Mouse (Mus musculus): Measurements from ENCODE around the gene Them4. TPM values are rescaled to one million over a fixed set of nuclear protein-coding genes. Genes with fewer than 3 reads are reported as not detected.

Them4 gene
- polyA plus RNA-seq, 1 experiment from 2014 or later = 10.2 TPM

GRCm38 (mm10) chr3:94310491-94310890 lies 602 bp downstream of the Them4 start:
- Histone ChIP-seq H3K36me3 (ENCODE audit: control insufficient read depth, insufficient read depth, low read length) (no peaks in the 10 kb centered on the region), H3K9me3 (ENCODE audit: control insufficient read depth, low read length) (no peaks in the 10 kb centered on the region), H3K27me3 (ENCODE audit: control insufficient read depth, insufficient read depth, low read length) (no peaks in the 10 kb centered on the region), H3K9ac (ENCODE audit: low read length) (peak overlapping the region; percentile 73), H3K27ac (replicated peaks) (peak overlapping the region; percentile 88), H3K4me3 (ENCODE audit: low read depth, low read length) (peak overlapping the region; percentile 67), H3K4me1 (replicated peaks; ENCODE audit: control insufficient read depth, insufficient read depth) (no peaks in the 10 kb centered on the region), H3K4me2 (replicated peaks; ENCODE audit: low read depth) (peak overlapping the region; percentile 61)
- 37% methylated on average over 7 of the region's 7 CpGs for WGBS
- TF ChIP-seq EP300 (optimal IDR thresholded peaks at IDR 0.05) (no peak), CTCF (IDR thresholded peaks at IDR 0.05; ENCODE audit: low read depth) (no peak)
- ATAC-seq (ENCODE audit: low FRiP score, low TSS enrichment) = no peak
- no peak for DNase-seq (ENCODE audit: low spot score)

GRCm38 (mm10) chr3:94310911-94311310 lies 1.0 kb downstream of the Them4 start:
- Histone ChIP-seq H3K27me3 (ENCODE audit: control insufficient read depth, insufficient read depth, low read length) (no peaks in the 10 kb centered on the region), H3K9me3 (ENCODE audit: control insufficient read depth, low read length) (no peaks in the 10 kb centered on the region), H3K4me1 (replicated peaks; ENCODE audit: control insufficient read depth, insufficient read depth) (no peaks in the 10 kb centered on the region), H3K4me3 (ENCODE audit: low read depth, low read length) (peak overlapping the region; percentile 67), H3K9ac (ENCODE audit: low read length) (no peak overlapping the region), H3K27ac (replicated peaks) (no peak overlapping the region; the same call in 1 of the 2 replicates), H3K36me3 (ENCODE audit: control insufficient read depth, insufficient read depth, low read length) (no peaks in the 10 kb centered on the region), H3K4me2 (replicated peaks; ENCODE audit: low read depth) (peak overlapping the region; percentile 61)
- DNase-seq (ENCODE audit: low spot score) (no peak), ATAC-seq (ENCODE audit: low FRiP score, low TSS enrichment) (no peak)
- TF ChIP-seq CTCF (IDR thresholded peaks at IDR 0.05; ENCODE audit: low read depth) (no peak), EP300 (optimal IDR thresholded peaks at IDR 0.05) (no peak)
- 60% methylated on average over 6 of the region's 6 CpGs for WGBS

- no peaks in the 10 kb centered on the region for H3K36me3 ChIP-seq (ENCODE audit: control insufficient read depth, insufficient read depth, low read length)
- H3K9ac ChIP-seq (ENCODE audit: low read length) = no peak overlapping the region
- H3K4me1 ChIP-seq (replicated peaks; ENCODE audit: control insufficient read depth, insufficient read depth) = no peaks in the 10 kb centered on the region
- no peak for DNase-seq (ENCODE audit: low spot score)
- TF ChIP-seq CTCF (IDR thresholded peaks at IDR 0.05; ENCODE audit: low read depth) = no peak
- no peak for TF ChIP-seq EP300 (optimal IDR thresholded peaks at IDR 0.05)
- H3K9me3 ChIP-seq (ENCODE audit: control insufficient read depth, low read length) = no peaks in the 10 kb centered on the region
- H3K27me3 ChIP-seq (ENCODE audit: control insufficient read depth, insufficient read depth, low read length) = no peaks in the 10 kb centered on the region
- H3K4me2 ChIP-seq (replicated peaks; ENCODE audit: low read depth) = no peak overlapping the region; the same call in 1 of the 2 replicates
- H3K4me3 ChIP-seq (ENCODE audit: low read depth, low read length) = no peak overlapping the region
- ATAC-seq (ENCODE audit: low FRiP score, low TSS enrichment) = no peak
- H3K27ac ChIP-seq (replicated peaks) = no peak overlapping the region
- 70% methylated on average over 4 of the region's 4 CpGs for WGBS
These were observed 1.5 kb downstream of the Them4 start for GRCm38 (mm10) chr3:94311376-94311775.

- TF ChIP-seq CTCF (IDR thresholded peaks at IDR 0.05; ENCODE audit: low read depth) (peak; percentile 73), EP300 (optimal IDR thresholded peaks at IDR 0.05) (no peak)
- WGBS = 63% methylated on average over 3 of the region's 3 CpGs
- H3K9me3 ChIP-seq (ENCODE audit: control insufficient read depth, low read length) = no peaks in the 10 kb centered on the region
- H3K4me1 ChIP-seq (replicated peaks; ENCODE audit: control insufficient read depth, insufficient read depth) = no peaks in the 10 kb centered on the region
- no peak overlapping the region for H3K9ac ChIP-seq (ENCODE audit: low read length)
- H3K36me3 ChIP-seq (ENCODE audit: control insufficient read depth, insufficient read depth, low read length) = no peaks in the 10 kb centered on the region; the same call in 1 of the 2 replicates
- DNase-seq (ENCODE audit: low spot score) (peak; percentile 38), ATAC-seq (ENCODE audit: low FRiP score, low TSS enrichment) (0 out of 2 replicates have a peak, but pooled peaks have one; percentile 47)
- no peak overlapping the region for H3K27ac ChIP-seq (replicated peaks)
- no peaks in the 10 kb centered on the region for H3K27me3 ChIP-seq (ENCODE audit: control insufficient read depth, insufficient read depth, low read length)
- H3K4me3 ChIP-seq (ENCODE audit: low read depth, low read length) = no peak overlapping the region
- no peak overlapping the region for H3K4me2 ChIP-seq (replicated peaks; ENCODE audit: low read depth)
These were observed 18.8 kb downstream of the Them4 start for GRCm38 (mm10) chr3:94328681-94329080.

GRCm38 (mm10) chr3:94334442-94334841 lies 24.6 kb downstream of the Them4 start:
- WGBS = 91% methylated on average over 4 of the region's 4 CpGs
- ATAC-seq (ENCODE audit: low FRiP score, low TSS enrichment) = no peak

GRCm38 (mm10) chr3:94338522-94338921 lies 28.6 kb downstream of the Them4 start:
- ATAC-seq (ENCODE audit: low FRiP score, low TSS enrichment) = no peak
- WGBS = 71% methylated on average over 3 of the region's 3 CpGs
- H3K36me3 ChIP-seq (ENCODE audit: control insufficient read depth, insufficient read depth, low read length) = no peaks in the 10 kb centered on the region

More at GRCm38 (mm10) chr3:94334442-94334841, 24.6 kb downstream of the Them4 start:
- DNase-seq (ENCODE audit: low spot score) = no peak
- H3K9me3 ChIP-seq (ENCODE audit: control insufficient read depth, low read length) = no peaks in the 10 kb centered on the region
- H3K4me1 ChIP-seq (replicated peaks; ENCODE audit: control insufficient read depth, insufficient read depth) = no peaks in the 10 kb centered on the region
- no peak overlapping the region for H3K4me2 ChIP-seq (replicated peaks; ENCODE audit: low read depth)
- H3K36me3 ChIP-seq (ENCODE audit: control insufficient read depth, insufficient read depth, low read length) = no peaks in the 10 kb centered on the region
- no peak overlapping the region for H3K27ac ChIP-seq (replicated peaks)
- TF ChIP-seq EP300 (optimal IDR thresholded peaks at IDR 0.05) (no peak), CTCF (IDR thresholded peaks at IDR 0.05; ENCODE audit: low read depth) (no peak)
- no peaks in the 10 kb centered on the region for H3K27me3 ChIP-seq (ENCODE audit: control insufficient read depth, insufficient read depth, low read length)
- no peak overlapping the region for H3K4me3 ChIP-seq (ENCODE audit: low read depth, low read length)
- H3K9ac ChIP-seq (ENCODE audit: low read length) = no peak overlapping the region

More at GRCm38 (mm10) chr3:94338522-94338921, 28.6 kb downstream of the Them4 start:
- no peak overlapping the region for H3K9ac ChIP-seq (ENCODE audit: low read length)
- H3K4me2 ChIP-seq (replicated peaks; ENCODE audit: low read depth) = no peak overlapping the region
- H3K9me3 ChIP-seq (ENCODE audit: control insufficient read depth, low read length) = no peaks in the 10 kb centered on the region
- H3K4me1 ChIP-seq (replicated peaks; ENCODE audit: control insufficient read depth, insufficient read depth) = no peaks in the 10 kb centered on the region
- DNase-seq (ENCODE audit: low spot score) = no peak
- H3K27me3 ChIP-seq (ENCODE audit: control insufficient read depth, insufficient read depth, low read length) = no peaks in the 10 kb centered on the region
- H3K4me3 ChIP-seq (ENCODE audit: low read depth, low read length) = no peak overlapping the region
- TF ChIP-seq CTCF (IDR thresholded peaks at IDR 0.05; ENCODE audit: low read depth) = no peak
- H3K27ac ChIP-seq (replicated peaks) = no peak overlapping the region
